Mouse (Mus musculus) gastrocnemius, postnatal 25 days (tissue): ENCODE measurements around the gene Rnf141. TPM values are rescaled to one million over a fixed set of nuclear protein-coding genes. Genes with fewer than 3 reads are reported as not detected.

Experiments used
- DNase-seq: peaks from one replicate; pipeline ENCODE4 v3.0.0; 2022
- long read RNA-seq, 2 experiments: library from polyadenylated mRNA; stranded (forward); transcript quantifications; one replicate each; pipeline ENCODE4 v2.0.0; 2021
- total RNA-seq, 2 experiments: library from RNA; stranded (reverse); gene quantifications; 1 replicate in 1 of 2; 2 replicates in 1 of 2; pipeline ENCODE4 v1.2.3; 2021

Rnf141 gene
- 10 to 100 TPM; 16.8 to 18.6 TPM for total RNA-seq
- long read RNA-seq, experiment 1, full-length matches to known transcripts, result 5 of 8 reads
- long read RNA-seq, experiment 1, partial matches to known transcripts, result 0 of 8 reads
- long read RNA-seq, experiment 1, other reads (novel, unspliced or antisense), result 3 of 8 reads
- long read RNA-seq, experiment 2, full-length matches to known transcripts, result 4 of 9 reads
- long read RNA-seq, experiment 2, partial matches to known transcripts, result 0 of 9 reads
- long read RNA-seq, experiment 2, other reads (novel, unspliced or antisense), result 5 of 9 reads

DNA sequence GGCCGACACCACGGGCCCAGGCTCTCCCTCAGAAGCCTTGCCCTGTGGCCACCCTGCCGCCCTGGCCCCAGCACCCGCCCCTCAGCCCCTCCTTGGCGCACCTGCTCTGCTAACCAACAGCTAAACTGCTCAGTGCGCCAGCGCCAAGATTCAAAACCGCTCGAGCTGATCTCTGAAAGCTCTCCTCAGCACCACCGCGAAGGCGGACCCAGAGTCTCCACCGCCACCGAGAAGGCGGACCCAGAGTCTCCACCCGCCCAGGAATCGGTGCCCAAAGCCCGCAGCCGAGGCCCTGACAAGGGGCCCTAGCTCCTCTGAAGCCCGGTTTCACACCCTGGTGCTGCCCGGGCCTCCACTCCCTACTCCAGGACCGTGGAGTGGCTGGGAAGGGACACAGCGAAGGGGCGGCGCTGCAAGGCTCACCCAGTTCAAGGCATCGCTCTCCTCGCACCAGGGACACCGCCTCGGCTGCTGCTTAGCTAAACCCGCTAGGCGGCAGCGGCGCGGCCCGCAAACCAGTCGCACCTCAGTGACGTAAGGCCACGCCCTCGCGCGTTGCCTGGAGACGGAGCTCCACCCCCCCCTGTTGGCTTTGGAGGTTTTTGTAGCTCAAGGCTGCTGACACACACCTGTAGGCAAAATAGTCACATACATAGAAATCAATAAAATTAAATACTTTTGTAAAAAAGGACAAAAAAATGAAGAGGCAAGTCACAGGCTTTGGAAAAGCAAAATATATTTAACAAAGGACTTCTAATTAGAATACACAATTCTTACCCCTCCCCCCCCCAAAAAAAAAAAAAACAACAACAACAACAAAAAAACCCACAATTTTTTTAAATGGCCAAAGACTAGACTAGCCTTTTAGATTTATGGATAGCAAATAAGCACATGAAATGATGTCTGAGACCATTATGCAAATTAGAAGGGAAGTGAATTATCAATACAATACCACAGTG, at the start of gene Rnf141:
TSS of gene Rnf141 (minus strand) at position 542 of the 959 bp plus-strand sequence.
- peak; percentile 85 for DNase-seq

DNA sequence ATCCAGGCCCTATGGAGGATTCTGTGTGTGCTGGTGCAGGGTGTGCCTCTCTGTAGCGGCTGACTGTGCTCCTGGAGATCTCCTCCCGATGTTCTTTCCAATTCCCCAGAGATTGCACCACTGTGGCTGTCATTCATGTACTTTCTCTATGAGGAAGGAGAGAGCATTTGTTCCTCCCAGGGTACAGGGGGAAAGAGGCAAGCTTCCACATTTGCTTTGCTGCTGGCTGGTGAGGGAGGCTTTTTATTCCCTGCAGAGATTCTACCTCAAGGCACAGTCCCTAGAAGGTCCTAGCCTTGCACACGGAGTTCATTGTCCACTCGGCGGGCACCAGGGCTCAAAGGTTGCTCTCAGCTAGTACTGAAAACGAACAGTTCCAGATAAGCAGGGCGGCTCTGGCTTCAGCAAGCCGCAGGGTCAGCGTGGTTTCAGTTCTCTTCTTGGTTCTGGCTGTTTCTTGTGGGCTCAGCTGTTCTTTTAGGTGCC, 47.3 kb upstream of the Rnf141 start:
- peak; percentile 36 for DNase-seq

DNA sequence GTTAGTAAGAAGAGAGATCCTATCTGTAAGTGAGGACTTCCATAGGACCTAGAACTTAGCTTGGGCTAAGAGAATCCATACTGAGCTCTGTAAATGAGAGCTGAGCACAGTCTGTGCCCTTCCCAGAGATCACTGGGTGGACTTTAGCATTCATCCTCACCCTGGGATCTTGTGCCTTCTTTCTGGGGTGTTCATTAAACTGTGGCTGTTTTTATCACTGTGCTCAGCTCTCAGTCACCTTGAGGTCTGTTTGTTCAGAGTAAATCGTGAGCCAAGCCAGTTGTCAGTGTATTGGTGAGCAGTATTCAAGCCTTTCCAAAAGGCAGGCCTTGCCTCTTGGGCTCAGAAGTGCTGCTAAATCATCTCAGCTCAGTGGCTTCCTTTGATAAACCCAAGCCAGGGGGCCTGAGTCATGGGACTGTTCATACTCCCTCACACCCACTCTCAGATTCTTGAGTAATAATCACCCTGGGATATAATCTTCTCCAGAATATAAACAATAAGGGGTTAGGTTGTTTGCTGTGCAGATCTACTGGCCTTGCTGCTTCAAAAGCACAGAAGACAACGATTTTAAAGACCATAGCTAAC, 37.6 kb upstream of the Rnf141 start:
- no peak for DNase-seq

- no peak for DNase-seq
These were observed 33.8 kb upstream of the Rnf141 start for GRCm38 (mm10) chr7:110878028-110878427.

GRCm38 (mm10) chr7:110876965-110877364, 32.7 kb upstream of the Rnf141 start:
- no peak for DNase-seq

DNA sequence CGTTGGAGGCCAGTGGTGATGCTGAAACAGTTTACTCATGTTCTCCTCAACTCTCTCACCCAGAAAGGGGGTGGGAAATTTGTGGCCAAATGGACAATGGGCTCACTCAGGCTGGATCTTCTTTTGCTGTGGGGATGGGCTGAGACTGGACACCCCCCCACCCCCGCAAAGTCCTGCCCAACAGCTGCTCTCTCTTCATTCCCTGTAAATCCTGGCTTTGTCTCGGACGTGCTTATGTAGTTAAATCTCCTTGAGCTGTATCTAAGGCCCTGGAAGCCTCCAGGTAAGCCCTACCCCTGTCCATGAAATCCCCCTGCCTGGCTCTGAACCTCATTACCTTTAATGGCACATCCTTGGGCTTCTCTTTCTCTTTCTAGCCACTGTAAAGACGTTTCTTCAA, 24.6 kb upstream of the Rnf141 start:
- no peak for DNase-seq

DNA sequence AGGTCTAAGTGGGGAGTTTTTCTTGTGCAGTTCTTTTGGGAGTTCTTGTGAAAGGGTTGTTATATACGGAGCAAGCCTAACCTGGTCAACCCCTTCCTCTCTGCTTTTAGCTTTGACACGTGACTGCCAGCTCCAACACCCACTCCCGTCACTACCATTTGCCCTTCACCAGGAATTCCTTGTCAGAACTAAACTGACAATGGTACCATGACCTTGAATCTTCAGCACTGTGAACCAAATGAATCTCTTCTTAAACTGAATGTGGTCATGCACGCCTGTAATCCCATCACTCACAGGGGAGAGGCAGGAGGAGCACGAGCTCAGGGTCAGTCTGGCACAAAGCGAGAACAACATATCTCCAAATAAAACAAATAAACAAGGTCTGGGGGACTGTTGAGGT, 22.9 kb upstream of the Rnf141 start:
- no peak for DNase-seq

GRCm38 (mm10) chr7:110866021-110866420, 21.8 kb upstream of the Rnf141 start:
- no peak for DNase-seq

DNA sequence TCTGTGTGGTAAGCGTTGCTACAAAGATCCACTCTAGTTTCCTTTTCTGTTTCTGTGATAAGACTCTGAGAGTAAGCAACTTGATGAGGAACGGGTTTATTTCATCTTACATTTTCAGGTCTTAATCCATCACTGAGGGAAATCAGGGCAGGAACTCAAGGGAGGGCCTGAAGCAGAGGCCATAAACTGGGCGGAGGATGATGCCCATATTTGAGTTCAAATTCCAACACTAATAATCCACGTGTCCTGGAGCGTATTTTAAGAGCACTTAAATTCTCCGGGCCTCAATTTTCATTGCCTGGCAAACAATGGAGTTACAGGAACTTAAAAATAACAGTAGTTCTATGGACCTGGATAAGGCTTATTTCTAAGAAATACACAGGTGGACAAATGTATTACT, 21.3 kb upstream of the Rnf141 start:
- no peak for DNase-seq

- no peak for DNase-seq
These were observed 20.8 kb upstream of the Rnf141 start for GRCm38 (mm10) chr7:110865038-110865437.

DNA sequence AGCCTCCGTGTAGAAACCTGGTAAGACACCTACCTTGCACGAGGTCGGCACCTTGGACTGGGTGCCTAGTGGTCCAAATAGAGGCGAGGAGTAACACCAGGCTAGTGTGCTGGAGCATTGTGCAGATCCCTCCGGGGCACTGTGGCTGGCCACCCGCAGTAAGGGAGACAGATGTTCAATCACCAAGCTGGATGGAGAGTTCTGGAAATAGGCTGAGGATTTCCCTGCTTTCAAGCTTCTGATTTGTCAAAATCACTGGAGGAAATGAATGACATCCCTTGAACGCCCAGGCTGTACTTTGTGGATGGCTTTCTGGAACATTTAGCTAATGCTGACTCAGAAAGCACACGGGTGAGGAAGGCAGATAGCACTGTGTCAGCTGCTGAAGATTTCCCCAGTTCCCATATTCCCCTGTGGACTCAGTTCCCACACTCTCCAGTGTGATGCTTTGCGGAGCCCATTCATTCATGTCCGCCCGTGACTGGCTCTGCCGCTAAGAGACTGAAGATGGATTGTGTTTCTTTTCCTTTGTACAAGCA, 18.6 kb upstream of the Rnf141 start, which contains the start of gene Lyve1:
TSS of gene Lyve1 (minus strand) at position 489 of the 539 bp plus-strand sequence.
- no peak for DNase-seq

GRCm38 (mm10) chr7:110860129-110860528, 15.9 kb upstream of the Rnf141 start:
- DNase-seq, result no peak

- DNase-seq, result no peak
These were observed 11.3 kb upstream of the Rnf141 start for GRCm38 (mm10) chr7:110855604-110856003.

- DNase-seq, result no peak
These were observed 10.8 kb upstream of the Rnf141 start for GRCm38 (mm10) chr7:110854927-110855546.

DNA sequence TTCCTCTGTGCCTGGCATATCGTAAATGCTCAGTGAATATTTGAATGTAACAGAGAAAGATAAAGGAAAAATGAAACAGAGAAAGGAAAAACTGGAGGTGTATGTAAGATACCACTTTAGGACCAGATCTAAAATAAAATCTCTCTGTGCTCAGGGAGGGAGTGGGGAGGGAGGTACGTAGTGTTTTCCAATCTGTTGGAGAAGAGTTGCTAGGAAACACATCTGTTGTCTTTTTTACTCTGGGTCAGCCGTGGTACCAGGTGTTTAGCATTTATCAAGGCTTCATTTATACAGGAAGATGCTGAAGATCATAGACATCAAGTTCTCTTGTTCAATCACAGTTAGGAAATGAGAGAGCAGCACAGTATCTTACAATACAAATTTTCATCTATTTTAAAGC, 10.3 kb upstream of the Rnf141 start:
- DNase-seq, result no peak

DNA sequence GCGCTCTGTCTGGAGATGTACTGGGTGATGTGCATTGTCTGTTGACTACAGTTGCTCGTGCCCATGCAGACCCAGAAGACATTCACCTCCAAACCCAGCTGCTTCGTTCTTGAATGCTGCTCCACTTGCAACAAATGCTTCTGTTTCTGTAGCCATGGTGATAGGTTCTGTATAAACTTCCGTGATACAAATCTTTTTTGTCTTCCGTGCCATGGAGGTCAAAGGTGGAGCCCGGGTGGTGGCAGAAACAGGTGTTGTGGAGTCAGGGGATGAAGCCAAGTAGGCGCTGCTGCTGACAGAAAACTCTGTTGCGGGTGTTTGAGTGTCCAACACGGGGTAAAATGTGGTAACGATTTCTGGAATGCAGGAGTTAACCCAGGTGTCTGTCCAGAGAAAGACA, 9.4 kb upstream of the Rnf141 start:
- no peak for DNase-seq

- no peak for DNase-seq
These were observed 7.4 kb upstream of the Rnf141 start for GRCm38 (mm10) chr7:110851541-110852203.

DNA sequence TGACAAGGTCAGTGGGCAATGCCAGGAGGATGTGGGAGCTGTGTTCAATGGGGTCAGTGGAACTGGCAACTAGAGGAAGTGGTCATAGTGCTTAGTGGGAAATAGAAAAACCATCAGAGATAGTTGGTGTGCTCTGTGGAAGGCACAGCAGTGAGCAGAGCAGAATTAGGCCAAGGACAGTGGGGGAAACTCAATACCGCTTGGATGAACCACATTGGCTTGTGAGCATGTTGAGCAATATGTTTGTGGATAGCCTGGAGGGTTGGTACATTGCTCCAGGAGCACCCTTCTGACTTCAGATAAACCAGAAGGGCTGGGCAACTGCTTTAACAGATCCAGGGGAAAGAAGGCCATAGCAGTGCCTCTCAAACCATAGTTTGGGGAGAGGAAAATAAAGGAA, 4.1 kb upstream of the Rnf141 start:
- DNase-seq, result no peak

GRCm38 (mm10) chr7:110847321-110847720, 3.1 kb upstream of the Rnf141 start:
- DNase-seq, result no peak

- no peak for DNase-seq
These were observed 3.9 kb downstream of the Rnf141 start for GRCm38 (mm10) chr7:110840332-110840731.

DNA sequence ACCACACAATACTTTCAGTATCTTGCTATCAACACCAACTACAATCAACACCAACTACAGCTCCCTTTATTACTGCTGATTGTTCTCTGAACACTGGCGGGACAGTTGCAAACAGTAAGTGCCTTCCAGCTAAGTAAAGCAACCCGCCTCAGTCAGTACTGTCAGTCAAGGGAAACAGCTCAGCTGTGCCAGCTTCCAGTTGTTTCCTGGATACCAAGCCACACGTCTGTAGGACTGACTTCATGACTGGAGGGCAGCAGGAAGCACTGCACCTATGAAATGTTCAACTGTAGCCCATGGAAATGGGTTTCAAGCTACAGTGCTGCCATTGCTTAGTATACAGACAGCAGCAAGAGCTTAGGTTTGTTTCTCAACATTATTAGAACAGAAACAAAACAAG, 9.7 kb downstream of the Rnf141 start:
- DNase-seq, result no peak
